Mouse (Mus musculus) kidney, embryonic 15.5 days (tissue): ENCODE data around the gene Tmem256. TPM values are rescaled to one million over a fixed set of nuclear protein-coding genes. Genes with fewer than 3 reads are reported as not detected.

ENCODE experiments used
- microRNA-seq: library from miRNA; unstranded; fragments of <30 nt; microRNA quantifications from one replicate; pipeline ENCODE4, GENCODE M21; 2016
- polyA plus RNA-seq: library from polyadenylated mRNA; unstranded; fragments of >200 nt; fragmentation: Nextera tagmentation; extraction: Ambion mirVana; gene quantifications from 2 replicates; pipeline ENCODE4 v1.2.1, GENCODE M21; 2015

Tmem256 gene
- polyA plus RNA-seq, 1 experiment from 2014 or later, result 409 TPM

Small RNAs within 50 kb of the gene (microRNA-seq; reads per million reads assigned to microRNA genes)
- gene Mir6924, result not detected

Other genes starting within 250 kb of the Tmem256 start
- gene Atp1b2, start 232.6 kb upstream of the Tmem256 start, polyA plus RNA-seq, result 11.2 and 13.5 TPM in 2 replicates
- 0.30 and 0.49 TPM in 2 replicates for gene Shbg, start 220.6 kb upstream of the Tmem256 start, polyA plus RNA-seq
- gene Sat2, start 216.5 kb upstream of the Tmem256 start, polyA plus RNA-seq, result 17.8 and 23.1 TPM in 2 replicates
- gene Fxr2, start 205.5 kb upstream of the Tmem256 start, polyA plus RNA-seq, result 29.2 TPM in 2 replicates
- gene Sox15, start 183.2 kb upstream of the Tmem256 start, polyA plus RNA-seq, result 0.18 and 0.19 TPM in 2 replicates
- gene Mpdu1, start 175.9 kb upstream of the Tmem256 start, polyA plus RNA-seq, result 71.8 and 78.0 TPM in 2 replicates
- gene Cd68, start 172.4 kb upstream of the Tmem256 start, polyA plus RNA-seq, result 10.0 and 14.1 TPM in 2 replicates
- gene Eif4a1, start 166.1 kb upstream of the Tmem256 start, polyA plus RNA-seq, result 586 and 589 TPM in 2 replicates
- 91.6 and 95.2 TPM in 2 replicates for gene Senp3, start 156.4 kb upstream of the Tmem256 start, polyA plus RNA-seq
- gene Tnfsf13, start 152.7 kb upstream of the Tmem256 start, polyA plus RNA-seq, result 0.45 and 0.53 TPM in 2 replicates
- gene Tnfsf12, start 142.7 kb upstream of the Tmem256 start, polyA plus RNA-seq, result 9.1 and 11.1 TPM in 2 replicates
- gene Tnfsfm13, start 142.4 kb upstream of the Tmem256 start, polyA plus RNA-seq, result 4.5 and 7.0 TPM in 2 replicates
- gene Polr2a, start 79.9 kb upstream of the Tmem256 start, polyA plus RNA-seq, result 29.9 and 31.1 TPM in 2 replicates
- 0.27 and 0.36 TPM in 2 replicates for gene Slc35g3, start 76.5 kb upstream of the Tmem256 start, polyA plus RNA-seq
- 1.9 and 2.8 TPM in 2 replicates for gene Zbtb4, start 72.6 kb upstream of the Tmem256 start, polyA plus RNA-seq
- 11.4 and 12.3 TPM in 2 replicates for gene Chrnb1, start 42.6 kb upstream of the Tmem256 start, polyA plus RNA-seq
- gene Fgf11, start 36.7 kb upstream of the Tmem256 start, polyA plus RNA-seq, result 2.0 and 2.5 TPM in 2 replicates
- gene Tmem102, start 32.9 kb upstream of the Tmem256 start, polyA plus RNA-seq, result 8.3 TPM in 2 replicates
- gene Gm39566, start 23.2 kb upstream of the Tmem256 start, polyA plus RNA-seq, result not detected in 2 replicates
- gene Spem2, start 20.0 kb upstream of the Tmem256 start, polyA plus RNA-seq, result not detected in 2 replicates
- 0.14 and 0.32 TPM in 2 replicates for gene Spem1, start 16.3 kb upstream of the Tmem256 start, polyA plus RNA-seq
- 5.6 and 7.6 TPM in 2 replicates for gene Nlgn2, start 730 bp upstream of the Tmem256 start, polyA plus RNA-seq
- 96.5 and 105 TPM in 2 replicates for gene Plscr3, start 7.9 kb downstream of the Tmem256 start, polyA plus RNA-seq
- 5.8 and 7.3 TPM in 2 replicates for gene Tnk1, start 20.2 kb downstream of the Tmem256 start, polyA plus RNA-seq
- gene Tmem95, start 39.5 kb downstream of the Tmem256 start, polyA plus RNA-seq, result 0.32 TPM in 1 of 2 replicates, not detected in the other
- gene Kctd11, start 42.9 kb downstream of the Tmem256 start, polyA plus RNA-seq, result 9.4 and 10.1 TPM in 2 replicates
- 0.58 and 0.62 TPM in 2 replicates for gene Acap1, start 57.0 kb downstream of the Tmem256 start, polyA plus RNA-seq
- gene 2810408A11Rik, start 62.5 kb downstream of the Tmem256 start, polyA plus RNA-seq, result 12.6 and 13.0 TPM in 2 replicates
- gene Neurl4, start 62.6 kb downstream of the Tmem256 start, polyA plus RNA-seq, result 9.3 and 10.8 TPM in 2 replicates
- gene Gps2, start 75.4 kb downstream of the Tmem256 start, polyA plus RNA-seq, result 77.8 and 86.2 TPM in 2 replicates
- 1,729 and 1,795 TPM in 2 replicates for gene Eif5a, start 83.4 kb downstream of the Tmem256 start, polyA plus RNA-seq
- 6.3 and 7.5 TPM in 2 replicates for gene Ybx2, start 97.3 kb downstream of the Tmem256 start, polyA plus RNA-seq
- gene Slc2a4, start 109.7 kb downstream of the Tmem256 start, polyA plus RNA-seq, result 17.3 and 22.1 TPM in 2 replicates
- gene Cldn7, start 126.3 kb downstream of the Tmem256 start, polyA plus RNA-seq, result 173 and 178 TPM in 2 replicates
- 31.0 and 31.7 TPM in 2 replicates for gene Ctdnep1, start 142.6 kb downstream of the Tmem256 start, polyA plus RNA-seq
- 116 and 120 TPM in 2 replicates for gene Elp5, start 144.0 kb downstream of the Tmem256 start, polyA plus RNA-seq
- 447 and 450 TPM in 2 replicates for gene Gabarap, start 152.6 kb downstream of the Tmem256 start, polyA plus RNA-seq
- gene Phf23, start 157.3 kb downstream of the Tmem256 start, polyA plus RNA-seq, result 75.8 and 78.8 TPM in 2 replicates
- gene Dvl2, start 162.1 kb downstream of the Tmem256 start, polyA plus RNA-seq, result 38.2 and 43.2 TPM in 2 replicates
- gene Acadvl, start 176.9 kb downstream of the Tmem256 start, polyA plus RNA-seq, result 78.1 and 83.0 TPM in 2 replicates
- gene Dlg4, start 178.4 kb downstream of the Tmem256 start, polyA plus RNA-seq, result 12.9 and 15.2 TPM in 2 replicates
- 1.3 and 2.3 TPM in 2 replicates for gene Asgr1, start 215.6 kb downstream of the Tmem256 start, polyA plus RNA-seq